Mouse (Mus musculus) cortical plate, adult 2 months (tissue): ENCODE measurements around the gene C87436.

Experiments
- CTCF ChIP-seq: fragments of 200-500 bp; IDR thresholded peaks from 2 replicates; pipeline ENCODE4 v1.5.1; 2011; ENCODE audit warnings: mild to moderate bottlenecking, control low read depth, low read length; ENCODE audit not compliant: insufficient read depth; ENCODE audit errors: extremely low read depth
- POLR2A ChIP-seq: fragments of 200-500 bp; IDR thresholded peaks from 2 replicates; pipeline ENCODE4 v1.6.1; 2011; ENCODE audit warnings: mild to moderate bottlenecking, low read length, control low read depth; ENCODE audit not compliant: insufficient read depth; ENCODE audit errors: extremely low read depth

GRCm38 (mm10) chr6:86418711-86419110 lies 19.5 kb upstream of the C87436 start:
- TF ChIP-seq POLR2A (no peak), CTCF (no peak)
